Mouse (Mus musculus): ENCODE results near the gene Mrpl53. TPM values are rescaled to one million over a fixed set of nuclear protein-coding genes. Genes with fewer than 3 reads are reported as not detected.

Mrpl53 gene
- polyA plus RNA-seq, 1 experiment from 2014 or later = 113 TPM

DNA sequence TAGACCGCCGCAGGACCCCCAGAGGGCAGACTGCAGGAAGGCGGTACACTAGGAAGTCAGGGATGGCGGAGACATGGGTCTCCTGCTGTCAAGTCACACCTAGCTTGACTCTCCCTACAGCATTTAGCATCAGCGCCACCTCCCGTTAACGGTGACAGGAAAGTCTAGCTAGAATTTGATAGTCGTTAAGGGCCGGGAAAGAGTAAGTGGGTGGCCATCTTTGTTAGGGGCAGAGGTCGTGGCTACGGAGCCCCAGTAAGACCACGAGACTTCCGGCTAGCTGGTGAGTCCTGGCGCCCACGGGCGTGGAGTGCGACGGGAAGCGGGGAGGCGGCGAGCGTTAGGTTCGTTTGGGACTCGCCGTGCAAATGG is 7.5 kb upstream of the Mrpl53 start, which contains the start of the genes Ccdc142 and Gm42688:
Ccdc142 (plus strand) TSS at position 286 of the 372 bp plus-strand sequence.
Gm42688 (plus strand) TSS at position 302 of the 372 bp plus-strand sequence.
- Histone ChIP-seq H3K4me1 (replicated peaks; ENCODE audit: control insufficient read depth, insufficient read depth, low read length) (peaks cover 6% of the 10 kb centered on the region), H3K4me2 (replicated peaks; ENCODE audit: low read depth) (peak within 1 kb of the TSS; percentile 99), H3K4me3 (ENCODE audit: low read depth, low read length) (peak within 1 kb of the TSS; percentile 76), H3K27me3 (replicated peaks; ENCODE audit: control insufficient read depth, insufficient read depth, low read length) (no peaks in the 10 kb centered on the region), H3K36me3 (ENCODE audit: control insufficient read depth, insufficient read depth) (peaks cover 6% of the 10 kb centered on the region; the same call in 1 of the 2 replicates), H3K27ac (ENCODE audit: low read depth, low read length) (peak within 1 kb of the TSS; percentile 81), H3K9me3 (ENCODE audit: control insufficient read depth) (no peaks in the 10 kb centered on the region), H3K9ac (ENCODE audit: low read depth, low read length) (peak within 1 kb of the TSS; percentile 69)
- WGBS = under 1% methylated on average over 25 of the region's 25 CpGs
- TF ChIP-seq CTCF (IDR thresholded peaks at IDR 0.05; ENCODE audit: low read depth) = peak; percentile 80
- ATAC-seq = peak; percentile 81

- no peaks in the 10 kb centered on the region for H3K27me3 ChIP-seq (replicated peaks; ENCODE audit: control insufficient read depth, insufficient read depth, low read length)
- peak overlapping the region; percentile 99 for H3K4me2 ChIP-seq (replicated peaks; ENCODE audit: low read depth)
- peaks cover 10% of the 10 kb centered on the region; the same call in 1 of the 2 replicates for H3K36me3 ChIP-seq (ENCODE audit: control insufficient read depth, insufficient read depth)
- peak overlapping the region; percentile 81 for H3K27ac ChIP-seq (ENCODE audit: low read depth, low read length)
- under 1% methylated on average over 72 of the region's 74 CpGs for WGBS
- no peaks in the 10 kb centered on the region for H3K9me3 ChIP-seq (ENCODE audit: control insufficient read depth)
- peak overlapping the region; percentile 69 for H3K9ac ChIP-seq (ENCODE audit: low read depth, low read length)
- H3K4me1 ChIP-seq (replicated peaks; ENCODE audit: control insufficient read depth, insufficient read depth, low read length) = peaks cover 6% of the 10 kb centered on the region
- peak; percentile 81 for ATAC-seq
- peak; percentile 79 for TF ChIP-seq CTCF (IDR thresholded peaks at IDR 0.05; ENCODE audit: low read depth)
- H3K4me3 ChIP-seq (ENCODE audit: low read depth, low read length) = peak overlapping the region; percentile 76
These were observed 6.9 kb upstream of the Mrpl53 start for GRCm38 (mm10) chr6:83101688-83102556.

GRCm38 (mm10) chr6:83103130-83103650 is 5.7 kb upstream of the Mrpl53 start:
- Histone ChIP-seq H3K27ac (ENCODE audit: low read depth, low read length) (no peak overlapping the region), H3K4me2 (replicated peaks; ENCODE audit: low read depth) (peak overlapping the region; percentile 99), H3K4me1 (replicated peaks; ENCODE audit: control insufficient read depth, insufficient read depth, low read length) (peaks cover 9% of the 10 kb centered on the region), H3K9ac (ENCODE audit: low read depth, low read length) (no peak overlapping the region), H3K36me3 (ENCODE audit: control insufficient read depth, insufficient read depth) (peaks cover 11% of the 10 kb centered on the region; the same call in 1 of the 2 replicates), H3K9me3 (ENCODE audit: control insufficient read depth) (no peaks in the 10 kb centered on the region), H3K4me3 (ENCODE audit: low read depth, low read length) (0 out of 2 replicates have a peak overlapping the region, but pooled peaks have one; percentile 76), H3K27me3 (replicated peaks; ENCODE audit: control insufficient read depth, insufficient read depth, low read length) (no peaks in the 10 kb centered on the region)
- TF ChIP-seq CTCF (IDR thresholded peaks at IDR 0.05; ENCODE audit: low read depth) = peak; percentile 33
- ATAC-seq = no peak
- 44% methylated on average over 11 of the region's 11 CpGs for WGBS

- Histone ChIP-seq H3K9me3 (ENCODE audit: control insufficient read depth) (no peaks in the 10 kb centered on the region), H3K27me3 (replicated peaks; ENCODE audit: control insufficient read depth, insufficient read depth, low read length) (no peaks in the 10 kb centered on the region), H3K9ac (ENCODE audit: low read depth, low read length) (no peak overlapping the region), H3K4me2 (replicated peaks; ENCODE audit: low read depth) (no peak overlapping the region), H3K36me3 (ENCODE audit: control insufficient read depth, insufficient read depth) (peaks cover 11% of the 10 kb centered on the region; the same call in 1 of the 2 replicates), H3K27ac (ENCODE audit: low read depth, low read length) (no peak overlapping the region), H3K4me3 (ENCODE audit: low read depth, low read length) (no peak overlapping the region), H3K4me1 (replicated peaks; ENCODE audit: control insufficient read depth, insufficient read depth, low read length) (peaks cover 9% of the 10 kb centered on the region)
- whole genome bisulfite sequencing = 82% methylated on average over 4 of the region's 4 CpGs
- TF ChIP-seq CTCF (IDR thresholded peaks at IDR 0.05; ENCODE audit: low read depth) = no peak
- ATAC-seq = no peak
These were observed 4.7 kb upstream of the Mrpl53 start for GRCm38 (mm10) chr6:83104158-83104557.

DNA sequence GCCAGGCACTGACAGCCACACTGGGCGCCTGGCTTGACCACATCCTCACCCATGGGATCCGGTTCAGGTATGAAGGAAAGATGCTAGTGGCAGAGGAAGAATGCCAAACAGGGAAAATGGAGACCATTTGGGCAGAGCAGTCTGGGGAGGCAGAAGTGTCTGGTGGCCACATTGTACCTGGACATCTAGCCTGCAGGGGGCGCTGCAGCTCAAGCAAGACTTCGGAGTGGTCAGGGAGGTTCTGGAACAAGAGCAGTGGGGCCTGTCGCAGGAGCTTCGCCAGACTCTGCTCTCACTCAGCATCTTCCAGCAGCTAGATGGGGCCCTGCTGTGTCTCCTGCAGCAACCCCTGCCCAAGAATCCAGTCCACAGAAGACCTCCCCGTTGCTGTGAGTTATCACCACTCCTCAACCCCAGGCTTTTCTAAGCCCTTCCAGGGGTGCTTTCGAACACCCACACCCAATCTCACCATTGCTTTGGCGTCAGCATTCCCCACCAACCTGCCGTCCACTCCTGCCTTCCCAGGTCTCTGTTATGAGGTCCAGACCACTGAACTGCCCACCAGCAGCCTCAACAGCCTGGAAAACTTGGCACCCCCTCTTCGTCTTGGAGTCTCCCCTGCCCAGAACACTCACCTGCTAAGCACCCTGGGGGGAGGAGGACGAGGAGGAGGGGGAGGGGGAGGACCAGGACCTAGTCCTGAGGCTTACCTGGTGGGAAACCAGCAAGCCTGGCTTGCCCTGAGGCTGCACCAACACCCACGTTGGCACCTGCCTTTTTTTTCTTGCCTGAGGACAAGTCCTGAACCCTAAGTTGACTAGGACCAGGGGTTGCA is 1.1 kb upstream of the Mrpl53 start:
- H3K4me3 ChIP-seq (ENCODE audit: low read depth, low read length) = no peak overlapping the region
- peak overlapping the region; percentile 90 for H3K4me2 ChIP-seq (replicated peaks; ENCODE audit: low read depth)
- H3K4me1 ChIP-seq (replicated peaks; ENCODE audit: control insufficient read depth, insufficient read depth, low read length) = peaks cover 8% of the 10 kb centered on the region
- no peaks in the 10 kb centered on the region for H3K9me3 ChIP-seq (ENCODE audit: control insufficient read depth)
- TF ChIP-seq CTCF (IDR thresholded peaks at IDR 0.05; ENCODE audit: low read depth) = peak; percentile 95
- ATAC-seq = peak; percentile 31; the same call in 1 of the 2 replicates
- H3K27ac ChIP-seq (ENCODE audit: low read depth, low read length) = no peak overlapping the region
- H3K27me3 ChIP-seq (replicated peaks; ENCODE audit: control insufficient read depth, insufficient read depth, low read length) = no peaks in the 10 kb centered on the region
- peaks cover 11% of the 10 kb centered on the region; the same call in 1 of the 2 replicates for H3K36me3 ChIP-seq (ENCODE audit: control insufficient read depth, insufficient read depth)
- peak overlapping the region; percentile 92; the same call in 1 of the 2 replicates for H3K9ac ChIP-seq (ENCODE audit: low read depth, low read length)
- WGBS = 39% methylated on average over 13 of the region's 13 CpGs

All from intestine, postnatal 0 days (tissue).